Mouse (Mus musculus) ovary, postnatal 14 days (tissue): ENCODE results near the gene Bpifa2.
A peak's percentile ranks its signal among the peaks of the same experiment; 100 is the strongest.
"Not testable (repeated sequence)": the region's sequence is repeated elsewhere in the genome, so short reads cannot be mapped to it uniquely, and the experiment has no call there.

ENCODE experiments used
- DNase-seq: peaks from one replicate; pipeline ENCODE4 v3.0.0; 2022; ENCODE audit warnings: low spot score

Gene Bpifa2

GRCm38 (mm10) chr2:154007965-154008364 lies at the start of gene Bpifa2:
Bpifa2 (plus strand) TSS chr2:154008265.
- no peak for DNase-seq

GRCm38 (mm10) chr2:153962821-153963331 lies 45.2 kb upstream of the Bpifa2 start:
- no peak for DNase-seq

GRCm38 (mm10) chr2:153963334-153963733 lies 44.7 kb upstream of the Bpifa2 start:
- DNase-seq = no peak

GRCm38 (mm10) chr2:153970221-153970620 lies 37.8 kb upstream of the Bpifa2 start:
- DNase-seq = no peak

GRCm38 (mm10) chr2:153974582-153974981 lies 33.5 kb upstream of the Bpifa2 start, which contains the start of gene Bpifa6:
Bpifa6 (plus strand) TSS chr2:153974945.
- no peak for DNase-seq

GRCm38 (mm10) chr2:153995770-153996169 lies 12.3 kb upstream of the Bpifa2 start:
- peak; percentile 71 for DNase-seq

GRCm38 (mm10) chr2:154000501-154000900 lies 7.6 kb upstream of the Bpifa2 start:
- DNase-seq = no peak

- no peak for DNase-seq
Measured at GRCm38 (mm10) chr2:154001056-154001455, 7.0 kb upstream of the Bpifa2 start.

GRCm38 (mm10) chr2:154004456-154004855 lies 3.6 kb upstream of the Bpifa2 start:
- no peak for DNase-seq

GRCm38 (mm10) chr2:154005094-154005493 lies 3.0 kb upstream of the Bpifa2 start:
- DNase-seq = no peak

- no peak for DNase-seq
Measured at GRCm38 (mm10) chr2:154005734-154006133, 2.3 kb upstream of the Bpifa2 start.

GRCm38 (mm10) chr2:154006331-154006730 lies 1.7 kb upstream of the Bpifa2 start:
- DNase-seq = no peak

- no peak for DNase-seq
Measured at GRCm38 (mm10) chr2:154007381-154007780, 684 bp upstream of the Bpifa2 start.

GRCm38 (mm10) chr2:154017990-154018389 lies 9.9 kb downstream of the Bpifa2 start:
- no peak for DNase-seq

GRCm38 (mm10) chr2:154024676-154025075 lies 16.6 kb downstream of the Bpifa2 start:
- DNase-seq = not testable (repeated sequence)

GRCm38 (mm10) chr2:154038932-154039331 lies 30.9 kb downstream of the Bpifa2 start:
- DNase-seq = peak; percentile 22

GRCm38 (mm10) chr2:154044743-154045142 lies 36.7 kb downstream of the Bpifa2 start:
- no peak for DNase-seq

GRCm38 (mm10) chr2:154058690-154059089 lies 50.6 kb downstream of the Bpifa2 start:
- DNase-seq = no peak
